Mouse (Mus musculus) left cerebral cortex, adult 2 months (tissue): ENCODE results near the gene Mfsd13b. TPM values are rescaled to one million over a fixed set of nuclear protein-coding genes. Genes with fewer than 3 reads are reported as not detected.
"Not testable (repeated sequence)": the region's sequence is repeated elsewhere in the genome, so short reads cannot be mapped to it uniquely, and the experiment has no call there.

Source experiments
- DNase-seq, 2 experiments: peaks; one replicate each; pipeline ENCODE4 v3.0.0; 2021 to 2022; ENCODE audit warnings: low spot score in 2 of 2, mixed read lengths in 1 of 2; ENCODE audit errors: extremely low spot score in 1 of 2
- H3K27ac ChIP-seq: fragments of 200-600 bp; 2 replicates; pipeline ENCODE4 v1.8.1; 2022
- H3K4me3 ChIP-seq: fragments of 200-600 bp; 2 replicates; pipeline ENCODE4 v1.8.1; 2022
- CTCF ChIP-seq: fragments of 200-600 bp; IDR thresholded peaks from 2 replicates; pipeline ENCODE4 v1.8.1; 2022; ENCODE audit warnings: antibody characterized with exemption, mild to moderate bottlenecking, moderate library complexity
- intact Hi-C: fragments of 180-260 bp; cut with DNase I; formaldehyde crosslinking; loops from one replicate; pipeline ENCODE4 v1.15.1; 2025
- long read RNA-seq, 2 experiments: library from polyadenylated mRNA; stranded (forward); transcript quantifications; one replicate each; pipeline ENCODE4 v2.0.0; 2021; ENCODE audit warnings: borderline mapping rate in 2 of 2
- total RNA-seq, 2 experiments: library from RNA; stranded (reverse); gene quantifications; 2 replicates each; pipeline ENCODE4 v1.2.3; 2021

Mfsd13b gene
- under 1 TPM; 0.44 to 0.86 TPM for total RNA-seq
- long read RNA-seq, experiment 1 = 0 reads
- long read RNA-seq, experiment 2 = 0 reads

- TF ChIP-seq CTCF = no peak
- H3K27ac ChIP-seq = peak within 1 kb of the TSS; percentile 50; the same call in 1 of the 2 replicates
- peak; percentile 94 for DNase-seq
- H3K4me3 ChIP-seq = peak within 1 kb of the TSS; percentile 66
- intact Hi-C loops = loop anchor here (5.0 kb wide), 1 partner anchor 50 kb away; the partner anchor contains the start of gene Mettl9
Observed at GRCm38 (mm10) chr7:120982200-120982841, at the start of gene Mfsd13b, which contains the start of gene Cdr2. Gene Mfsd13b (plus strand): TSS chr7:120982509. Gene Cdr2 (minus strand): TSS chr7:120982312.

DNA sequence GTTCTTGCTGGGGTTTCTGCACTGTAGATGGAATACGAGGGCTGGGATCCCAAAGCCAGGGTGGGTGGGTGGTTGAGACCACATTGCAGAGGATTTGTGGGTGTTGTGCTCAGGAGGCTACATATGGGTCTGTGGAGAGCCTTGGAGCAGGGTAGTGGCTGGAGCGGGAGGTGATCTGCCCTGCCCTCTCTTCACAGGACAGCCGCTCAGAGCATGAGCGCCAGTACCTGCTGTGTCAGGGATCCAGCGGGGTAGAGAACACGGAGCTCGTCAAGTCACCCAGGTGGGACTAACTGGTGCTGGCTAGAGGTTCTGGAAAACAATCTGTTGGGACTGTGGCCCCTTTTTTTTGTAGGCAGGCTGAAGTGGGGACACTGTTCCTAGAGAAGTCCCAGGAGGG, 49.2 kb upstream of the Mfsd13b start:
- DNase-seq = no peak
- H3K4me3 ChIP-seq = no peak overlapping the region
- intact Hi-C loops = no loop called here
- TF ChIP-seq CTCF = no peak
- no peak overlapping the region for H3K27ac ChIP-seq

DNA sequence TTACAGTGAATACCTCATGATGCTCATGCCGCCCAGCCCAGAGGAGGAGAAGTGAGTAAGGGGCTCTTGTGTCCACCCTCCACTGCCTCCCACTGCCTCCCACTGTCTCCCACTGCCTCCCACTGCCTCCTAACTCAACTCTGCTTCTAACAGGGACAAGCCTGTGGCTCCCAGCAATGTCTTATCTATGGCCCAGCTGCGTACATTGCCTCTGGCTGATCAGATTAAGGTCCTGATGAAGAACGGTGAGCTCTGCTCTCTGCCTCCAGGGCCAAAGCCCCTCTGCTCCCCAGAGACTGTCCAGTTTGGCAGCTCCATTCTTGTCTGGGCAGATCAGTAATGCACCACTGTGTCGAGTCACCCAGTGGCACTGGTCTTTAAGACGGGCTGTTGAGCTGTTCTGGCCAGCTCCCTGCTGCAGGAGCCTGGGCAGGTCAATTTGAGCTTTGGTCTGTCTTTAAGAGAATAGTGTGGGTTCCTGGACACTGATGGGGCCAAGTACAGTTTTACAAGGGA, 48.6 kb upstream of the Mfsd13b start:
- TF ChIP-seq CTCF = no peak
- DNase-seq = no peak
- intact Hi-C loops = loop anchor here (1.0 to 2.0 kb wide), 2 partner anchors 131 to 187 kb away; no protein-coding TSS in a partner anchor
- no peak overlapping the region for H3K27ac ChIP-seq
- no peak overlapping the region for H3K4me3 ChIP-seq

- Histone ChIP-seq H3K27ac (no peak overlapping the region), H3K4me3 (no peak overlapping the region)
- peak; percentile 83 for TF ChIP-seq CTCF
- intact Hi-C loops = loop anchor here (1.0 to 2.0 kb wide), 2 partner anchors 130 to 186 kb away; no protein-coding TSS in a partner anchor
- DNase-seq = peak; percentile 43 to 56
Observed at GRCm38 (mm10) chr7:120934716-120935115, 47.6 kb upstream of the Mfsd13b start.

GRCm38 (mm10) chr7:120936522-120936921, 45.8 kb upstream of the Mfsd13b start:
- intact Hi-C loops = no loop called here
- DNase-seq = no peak
- Histone ChIP-seq H3K27ac (peak overlapping the region; percentile 44; the same call in 1 of the 2 replicates), H3K4me3 (no peak overlapping the region)
- TF ChIP-seq CTCF = no peak

GRCm38 (mm10) chr7:120938206-120938605, 44.1 kb upstream of the Mfsd13b start:
- intact Hi-C loops = no loop called here
- H3K27ac ChIP-seq = no peak overlapping the region
- TF ChIP-seq CTCF = no peak
- DNase-seq = no peak
- no peak overlapping the region for H3K4me3 ChIP-seq

DNA sequence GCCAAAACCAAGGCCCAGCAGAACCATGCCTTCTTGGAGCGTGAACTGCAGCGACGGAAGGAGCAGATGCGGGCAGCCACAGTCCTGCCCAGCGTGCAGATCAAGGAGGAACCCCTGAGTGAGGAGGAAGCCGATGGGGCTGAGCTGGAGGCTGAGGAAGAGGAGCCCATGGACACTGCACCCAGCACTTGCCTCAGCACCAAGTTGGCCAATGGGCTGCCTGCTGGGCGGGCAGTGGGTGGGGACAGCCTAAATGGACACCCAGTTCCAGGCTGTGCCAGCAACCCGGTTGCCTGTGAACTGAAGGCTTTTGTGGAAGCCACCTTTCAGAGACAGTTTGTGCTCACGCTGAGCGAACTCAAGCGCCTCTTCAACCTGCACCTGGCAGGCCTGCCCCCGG, 42.0 kb upstream of the Mfsd13b start:
- peak; percentile 11 to 34 for DNase-seq
- intact Hi-C loops = no loop called here

GRCm38 (mm10) chr7:120941214-120941613, 41.1 kb upstream of the Mfsd13b start:
- H3K4me3 ChIP-seq = peak overlapping the region; percentile 11; the same call in 1 of the 2 replicates
- H3K27ac ChIP-seq = peak overlapping the region; percentile 25; the same call in 1 of the 2 replicates
- DNase-seq = no peak
- intact Hi-C loops = no loop called here
- TF ChIP-seq CTCF = no peak

More for the DNA sequence above, 42.0 kb upstream of the Mfsd13b start:
- H3K27ac ChIP-seq = peak overlapping the region; percentile 25
- H3K4me3 ChIP-seq = peak overlapping the region; percentile 11
- no peak for TF ChIP-seq CTCF

DNA sequence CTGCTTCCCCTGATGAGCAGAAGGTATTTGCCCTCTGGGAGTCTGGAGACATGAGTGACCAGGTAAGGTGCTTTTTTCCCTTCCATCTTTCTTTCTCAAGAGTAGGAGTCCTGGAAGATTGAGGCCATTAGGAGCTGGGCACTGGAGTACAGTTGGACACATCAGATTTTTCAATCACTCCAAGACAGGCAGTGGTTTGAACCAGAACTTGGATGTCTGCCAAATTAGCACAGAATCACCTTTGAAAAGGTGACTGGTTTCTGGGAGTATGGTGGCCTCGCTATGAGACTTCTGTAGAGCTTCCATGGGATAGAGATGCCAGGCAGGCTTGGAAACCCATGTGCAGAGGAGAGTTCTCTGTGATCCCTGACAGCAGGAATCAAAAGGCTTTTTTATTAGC, 39.8 kb upstream of the Mfsd13b start:
- Histone ChIP-seq H3K27ac (no peak overlapping the region), H3K4me3 (no peak overlapping the region)
- intact Hi-C loops = no loop called here
- no peak for TF ChIP-seq CTCF
- DNase-seq = no peak

DNA sequence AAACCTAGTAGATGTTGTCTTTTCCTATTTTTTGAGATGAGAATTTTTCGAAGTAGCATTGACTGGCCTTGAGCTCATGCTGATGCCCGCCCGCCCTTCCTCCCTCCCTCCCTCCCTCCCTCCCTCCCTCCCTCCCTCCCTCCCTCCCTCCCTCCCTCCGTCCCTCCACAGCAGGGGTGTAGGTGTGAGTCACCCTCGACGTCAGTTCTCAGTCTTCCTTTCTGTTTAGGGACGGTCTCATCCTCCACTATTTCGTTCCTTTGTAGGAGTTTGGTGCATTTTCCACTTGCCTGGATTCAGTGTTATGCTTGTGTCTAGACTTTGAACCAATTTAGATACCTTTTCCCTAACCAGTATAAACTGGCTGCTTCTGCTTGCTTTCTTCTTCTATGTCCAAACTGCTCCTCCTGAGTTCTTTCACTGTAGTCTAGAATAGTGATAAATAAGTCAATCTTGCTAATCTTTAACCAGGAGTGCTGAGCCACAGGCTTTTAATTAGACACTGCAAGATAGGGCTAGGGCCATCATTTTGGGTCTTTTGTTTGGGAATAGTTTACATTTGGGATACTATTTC, 38.3 kb upstream of the Mfsd13b start:
- intact Hi-C loops = no loop called here
- no peak overlapping the region for H3K4me3 ChIP-seq
- DNase-seq = no peak
- no peak for TF ChIP-seq CTCF
- H3K27ac ChIP-seq = no peak overlapping the region

DNA sequence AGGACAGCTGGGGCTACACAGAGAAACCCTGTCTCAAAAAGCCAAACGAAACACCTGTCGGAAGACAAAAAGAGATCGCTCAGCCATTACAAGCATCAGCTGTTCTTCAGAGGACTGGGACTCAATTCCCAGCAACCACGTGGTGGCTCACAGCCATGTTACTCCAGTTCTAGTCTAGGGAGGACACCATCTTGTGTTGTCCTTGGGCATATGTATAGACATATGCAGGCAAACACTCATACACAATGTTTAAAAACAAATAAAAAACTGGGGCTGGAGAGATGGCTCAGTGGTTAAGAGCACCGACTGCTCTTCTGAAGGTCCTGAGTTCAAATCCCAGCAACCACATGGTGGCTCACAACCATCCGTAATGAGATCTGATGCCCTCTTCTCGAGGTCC, 28.7 kb upstream of the Mfsd13b start:
- intact Hi-C loops, DNase-seq, H3K4me3 ChIP-seq, H3K27ac ChIP-seq: not testable (repeated sequence)

DNA sequence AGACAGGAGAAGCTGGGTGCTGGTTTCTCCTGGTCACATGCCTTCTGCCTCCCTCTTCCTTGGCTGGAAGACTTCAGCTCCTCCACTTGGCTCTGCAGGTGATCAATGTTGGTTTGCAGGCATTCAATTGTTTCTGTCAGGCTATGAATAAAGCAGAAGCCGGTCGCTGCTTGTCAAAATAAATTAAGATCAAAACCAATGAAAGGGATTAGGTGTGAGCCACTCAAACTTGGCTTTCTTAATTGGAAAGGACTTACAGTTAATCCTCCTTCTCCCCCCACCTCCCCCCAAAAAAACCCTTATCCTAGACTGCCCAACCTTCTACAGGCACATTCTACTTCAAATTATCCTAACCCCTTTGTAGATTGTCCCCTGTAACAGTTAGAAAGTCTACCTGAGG, 22.2 kb upstream of the Mfsd13b start:
- no peak overlapping the region for H3K4me3 ChIP-seq
- H3K27ac ChIP-seq = no peak overlapping the region
- TF ChIP-seq CTCF = no peak
- no peak for DNase-seq
- intact Hi-C loops = no loop called here
